Mouse (Mus musculus) ES-E14 (cell line): ENCODE measurements around the gene Pxk.

Experiments used
- CHD2 ChIP-seq: IDR thresholded peaks from 2 replicates; pipeline ENCODE4 v1.6.1; 2014; ENCODE audit warnings: mild to moderate bottlenecking, low read depth, low read length, inconsistent platforms
- HCFC1 ChIP-seq: IDR thresholded peaks from 2 replicates; pipeline ENCODE4 v1.6.1; 2012; ENCODE audit warnings: low read length, inconsistent platforms, borderline replicate concordance; ENCODE audit not compliant: insufficient read depth
- ZNF384 ChIP-seq: IDR thresholded peaks from 2 replicates; pipeline ENCODE4 v1.6.1; 2012; ENCODE audit warnings: low read depth, low read length, inconsistent platforms

DNA sequence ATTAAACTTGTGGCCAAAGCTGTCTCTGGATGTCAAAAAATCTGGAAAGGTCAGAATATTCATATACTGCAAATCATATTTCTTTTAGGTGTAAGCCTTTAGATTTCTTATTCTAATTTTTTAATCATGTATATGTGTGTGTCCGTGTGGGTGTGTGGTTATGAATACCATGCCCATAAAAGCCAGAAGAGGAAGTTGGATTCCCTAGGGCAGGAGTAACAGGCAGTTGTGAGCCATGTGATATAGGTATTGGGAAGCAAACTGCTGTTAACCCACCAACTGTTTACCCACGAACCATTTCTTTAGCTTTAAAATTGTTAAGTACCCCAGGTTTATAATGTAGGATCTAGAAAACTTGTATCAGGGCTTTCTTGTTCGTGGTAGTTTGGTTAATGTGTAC is 21.9 kb downstream of the Pxk start:
- TF ChIP-seq ZNF384: no peak
- no peak for TF ChIP-seq CHD2
- no peak for TF ChIP-seq HCFC1
